Mouse (Mus musculus) adrenal gland, adult (tissue): ENCODE data around the gene Tprg.

ENCODE experiments used
- DNase-seq, 2 experiments: peaks; one replicate each; pipeline ENCODE4 v3.0.0; 2022 to 2023; ENCODE audit warnings: low spot score in 1 of 2; ENCODE audit not compliant: inconsistent age in 2 of 2

Tprg gene

GRCm38 (mm10) chr16:25422997-25423396, 136.4 kb downstream of the Tprg start:
- no peak for DNase-seq

- no peak for DNase-seq
Measured at GRCm38 (mm10) chr16:25424001-25424400, 137.4 kb downstream of the Tprg start.

- no peak for DNase-seq
Measured at GRCm38 (mm10) chr16:25424915-25425314, 138.3 kb downstream of the Tprg start.

GRCm38 (mm10) chr16:25425376-25425775, 138.8 kb downstream of the Tprg start:
- no peak for DNase-seq

GRCm38 (mm10) chr16:25426261-25426660, 139.6 kb downstream of the Tprg start:
- no peak for DNase-seq

GRCm38 (mm10) chr16:25440039-25440438, 153.4 kb downstream of the Tprg start:
- no peak for DNase-seq

- no peak for DNase-seq
Measured at GRCm38 (mm10) chr16:25445580-25445979, 159.0 kb downstream of the Tprg start.

- DNase-seq, result no peak
Measured at GRCm38 (mm10) chr16:25451511-25451910, 164.9 kb downstream of the Tprg start.

GRCm38 (mm10) chr16:25464732-25465131, 178.1 kb downstream of the Tprg start:
- DNase-seq, result no peak

GRCm38 (mm10) chr16:25465435-25466139, 179.0 kb downstream of the Tprg start:
- no peak for DNase-seq

GRCm38 (mm10) chr16:25468040-25468439, 181.4 kb downstream of the Tprg start:
- no peak for DNase-seq

GRCm38 (mm10) chr16:25468662-25469061, 182.0 kb downstream of the Tprg start:
- no peak for DNase-seq
